20 mouse cellular contexts compared by ENCODE assay signal in the genomic region with DNA sequence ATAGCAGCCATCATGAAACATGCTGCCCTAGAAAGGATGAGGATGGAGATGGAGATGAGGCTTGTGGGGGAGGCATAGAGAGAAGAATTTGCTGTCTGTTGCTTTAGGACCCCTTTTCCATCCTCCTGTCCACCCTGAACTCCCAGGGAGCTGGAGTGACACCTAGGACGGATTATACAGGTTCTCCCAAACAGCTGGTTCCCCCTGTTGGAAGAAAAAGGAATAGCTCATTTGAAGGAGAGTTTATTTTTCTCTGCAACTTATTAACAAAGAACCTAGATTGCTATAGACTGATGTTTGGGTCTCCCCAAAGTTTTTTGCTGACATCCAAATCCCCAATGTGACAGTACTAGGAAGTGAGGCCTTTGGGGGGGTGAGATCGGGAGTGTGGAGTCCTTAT. TPM values are rescaled to one million over a fixed set of nuclear protein-coding genes. Genes with fewer than 3 reads are reported as not detected.
DNase-seq lines count a peak whose midpoint lies in the region; ATAC-seq and TF ChIP-seq lines count a peak whose summit lies in the region.
"Had no signal": no experiment of that assay in that cellular context is flagged by ENCODE, and none has a peak within 500 bp of the region (broad histone marks: within the 10 kb centered on the region; RNA-seq: fewer than 3 reads in every experiment).

No protein-coding gene starts in this region.

- no peak for DNase-seq in heart, adult 2 months
- DNase-seq in liver, adult 2 months (ENCODE audit: extremely low read depth, low read depth, low spot score): peak; percentile 59
- DNase-seq in liver (no peak), 416B (ENCODE audit: low read depth) (peak; percentile 39)
- no peak for DNase-seq in cerebellum, adult 9-11 months
- DNase-seq: adrenal gland, postnatal 36 days; B cell, adult 2 months; cerebellum, postnatal 14 days; gastrocnemius, postnatal 36 days; kidney, adult 8-10 months; lung, postnatal 14 days had no signal

- H3K9ac ChIP-seq in heart, adult 2 months (ENCODE audit: low read depth, low read length): no peak overlapping the region
- no peak overlapping the region for H3K9ac ChIP-seq in heart, embryonic 11.5 days (ENCODE audit: low read depth, low read length)
- H3K9ac ChIP-seq in liver, adult 2 months (ENCODE audit: low read depth, low read length): no peak overlapping the region
- H3K9ac ChIP-seq: embryonic facial prominence, embryonic 13.5 days; hindbrain, embryonic 12.5 days had no signal

- TF ChIP-seq POLR2A in heart, adult 2 months (IDR thresholded peaks at IDR 0.05; ENCODE audit: insufficient read depth, low read depth, low read length): no peak
- no peak for TF ChIP-seq POLR2A in liver, adult 2 months (IDR thresholded peaks at IDR 0.05; ENCODE audit: extremely low read depth, insufficient read depth, low read length)
- no peak for TF ChIP-seq POLR2A in bone marrow macrophage, adult 2 months (IDR thresholded peaks at IDR 0.05; ENCODE audit: borderline replicate concordance, low read depth, low read length)

- WGBS in heart, adult 2 months: 32% methylated on average over 2 of the region's 2 CpGs
- WGBS in heart, embryonic 11.5 days (ENCODE audit: insufficient replicate concordance): 25% methylated on average over 2 of the region's 2 CpGs
- 17% methylated on average over 2 of the region's 2 CpGs for WGBS in liver, adult 2 months

- no peaks in the 10 kb centered on the region for H3K9me3 ChIP-seq in heart, embryonic 11.5 days (replicated peaks; ENCODE audit: control insufficient read depth, low read length)
- H3K9me3 ChIP-seq: embryonic facial prominence, embryonic 13.5 days; forebrain, embryonic 10.5 days; hindbrain, embryonic 12.5 days had no signal

- H3K79me2 ChIP-seq in heart, adult 2 months (replicated peaks; ENCODE audit: control insufficient read depth, insufficient read depth, low read length): no peaks in the 10 kb centered on the region
- H3K79me2 ChIP-seq in liver, adult 2 months (ENCODE audit: control insufficient read depth, insufficient read depth, low read length): no peaks in the 10 kb centered on the region

- TF ChIP-seq CTCF in heart, adult 2 months (IDR thresholded peaks at IDR 0.05): peak; percentile 33
- peak; percentile 19; the same call in 1 of the 2 replicates for TF ChIP-seq CTCF in liver, adult 2 months (IDR thresholded peaks at IDR 0.05; ENCODE audit: low read depth, low read length)
- peak; percentile 19; the same call in 1 of the 2 replicates for TF ChIP-seq CTCF in bone marrow macrophage, adult 2 months (IDR thresholded peaks at IDR 0.05; ENCODE audit: low read depth, low read length)

- H3K27ac ChIP-seq in heart, adult 2 months: no peak overlapping the region
- no peak overlapping the region for H3K27ac ChIP-seq in heart, embryonic 11.5 days (ENCODE audit: low read depth, low read length)
- H3K27ac ChIP-seq in liver, adult 2 months (replicated peaks; ENCODE audit: insufficient read depth, low read depth, low read length): no peak overlapping the region
- H3K27ac ChIP-seq in bone marrow macrophage, adult 2 months (ENCODE audit: insufficient read depth, low read depth, low read length): no peak overlapping the region
- H3K27ac ChIP-seq: embryonic facial prominence, embryonic 13.5 days; forebrain, embryonic 10.5 days; hindbrain, embryonic 12.5 days had no signal

- H3K4me1 ChIP-seq in heart, adult 2 months (ENCODE audit: control insufficient read depth, insufficient read depth, low read length): peaks cover 4% of the 10 kb centered on the region
- H3K4me1 ChIP-seq in heart, embryonic 11.5 days (ENCODE audit: control insufficient read depth, insufficient read depth, low read length): peaks cover 5% of the 10 kb centered on the region
- 0 out of 2 replicates have a peak, but pooled peaks cover 2% of the 10 kb centered on the region for H3K4me1 ChIP-seq in liver, adult 2 months (ENCODE audit: control insufficient read depth, insufficient read depth, low read length)
- peaks cover 22% of the 10 kb centered on the region for H3K4me1 ChIP-seq in bone marrow macrophage, adult 2 months (ENCODE audit: control insufficient read depth, insufficient read depth, low read length)

- no peak for TF ChIP-seq EP300 in heart, adult 2 months (IDR thresholded peaks at IDR 0.05; ENCODE audit: insufficient read depth, low read depth, low read length)

- H3K4me2 ChIP-seq in heart, embryonic 11.5 days: no peak overlapping the region
- H3K4me2 ChIP-seq: embryonic facial prominence, embryonic 13.5 days; hindbrain, embryonic 12.5 days had no signal

- H3K36me3 ChIP-seq in heart, adult 2 months (ENCODE audit: control insufficient read depth, insufficient read depth, low read length): no peaks in the 10 kb centered on the region
- peaks cover 2% of the 10 kb centered on the region; the same call in 1 of the 2 replicates for H3K36me3 ChIP-seq in heart, embryonic 11.5 days (ENCODE audit: control insufficient read depth, insufficient read depth, low read length)
- H3K36me3 ChIP-seq in liver, adult 2 months (ENCODE audit: control insufficient read depth, insufficient read depth, low read length): no peaks in the 10 kb centered on the region

- no peak for ATAC-seq in heart, embryonic 11.5 days (replicated peaks; ENCODE audit: insufficient number of reproducible peaks, low FRiP score, low TSS enrichment)
- no peak for ATAC-seq in monocyte, adult 5-6 weeks (replicated peaks; ENCODE audit: insufficient number of reproducible peaks, low FRiP score, low TSS enrichment, poor library complexity, severe bottlenecking)
- ATAC-seq: activated CD4-positive, CD25-positive, alpha-beta regulatory T cell, adult 4 months had no signal

- intact Hi-C loops in heart, adult 2 months (cut with DNase I): no loop called here

- H3K27me3 ChIP-seq in heart, adult 2 months (ENCODE audit: control insufficient read depth, insufficient read depth, low read length): no peaks in the 10 kb centered on the region
- peaks cover 6% of the 10 kb centered on the region for H3K27me3 ChIP-seq in heart, embryonic 11.5 days (ENCODE audit: control insufficient read depth, insufficient read depth, low read length)
- no peaks in the 10 kb centered on the region for H3K27me3 ChIP-seq in liver, adult 2 months (ENCODE audit: control insufficient read depth, insufficient read depth, low read length)

- no peak overlapping the region for H3K4me3 ChIP-seq in heart, adult 2 months
- H3K4me3 ChIP-seq in heart, embryonic 11.5 days (ENCODE audit: low read depth, low read length): no peak overlapping the region
- H3K4me3 ChIP-seq in liver, adult 2 months (ENCODE audit: insufficient read depth, low read depth, low read length): no peak overlapping the region
- H3K4me3 ChIP-seq in bone marrow macrophage, adult 2 months (ENCODE audit: insufficient read depth, low read length): no peak overlapping the region
- H3K4me3 ChIP-seq: embryonic facial prominence, embryonic 13.5 days; forebrain, embryonic 10.5 days; hindbrain, embryonic 12.5 days had no signal

RNA-seq across cellular contexts. Expression of gene Bloc1s2, which starts 2.1 kb away (rescaled TPM):
- 10 to 100 TPM; 14.7 to 16.6 TPM for total RNA-seq in heart, adult 2 months (2021)
- polyA plus RNA-seq in heart, adult 2 months (2012; rRNA removed): 15.1 and 19.1 TPM in 2 replicates
- 65.5 and 76.0 TPM in 2 replicates for polyA plus RNA-seq in heart, embryonic 11.5 days (2014; fragmentation: Nextera tagmentation; extraction: Ambion mirVana)
- total RNA-seq in liver, adult 2 months (2014; rRNA removed): 16.6 and 17.9 TPM in 2 replicates
- 25.4 and 26.2 TPM in 2 replicates for polyA plus RNA-seq in liver, adult 2 months (2012; rRNA removed)
- 55.9 and 58.7 TPM in 2 replicates for polyA plus RNA-seq in bone marrow macrophage, adult 2 months (2012; ENCODE audit: insufficient read depth, insufficient read length, missing spikeins)
- total RNA-seq in monocyte, adult 5-6 weeks (2017): 80.6 to 110 TPM (median 103 TPM) in 3 replicates

RNA-seq across cellular contexts. Expression of gene Cwf19l1, which starts 12.7 kb away (rescaled TPM):
- 1 to 10 TPM; 8.0 to 9.5 TPM for total RNA-seq in heart, adult 2 months (2021)
- polyA plus RNA-seq in heart, adult 2 months (2012; rRNA removed): 5.5 and 8.6 TPM in 2 replicates
- 22.4 and 26.1 TPM in 2 replicates for polyA plus RNA-seq in heart, embryonic 11.5 days (2014; fragmentation: Nextera tagmentation; extraction: Ambion mirVana)
- 12.4 and 14.1 TPM in 2 replicates for total RNA-seq in liver, adult 2 months (2014; rRNA removed)
- 10.8 and 12.0 TPM in 2 replicates for polyA plus RNA-seq in liver, adult 2 months (2012; rRNA removed)
- polyA plus RNA-seq in bone marrow macrophage, adult 2 months (2012; ENCODE audit: insufficient read depth, insufficient read length, missing spikeins): 18.5 and 19.2 TPM in 2 replicates
- total RNA-seq in monocyte, adult 5-6 weeks (2017): 9.8 to 16.1 TPM (median 13.7 TPM) in 3 replicates

RNA-seq across cellular contexts. Expression of gene Chuk, which starts 41.1 kb away (rescaled TPM):
- total RNA-seq in heart, adult 2 months (2021): 10 to 100 TPM; 31.2 to 32.5 TPM
- 13.9 and 28.9 TPM in 2 replicates for polyA plus RNA-seq in heart, adult 2 months (2012; rRNA removed)
- polyA plus RNA-seq in heart, embryonic 11.5 days (2014; fragmentation: Nextera tagmentation; extraction: Ambion mirVana): 31.8 and 38.9 TPM in 2 replicates
- total RNA-seq in liver, adult 2 months (2014; rRNA removed): 104 and 129 TPM in 2 replicates
- 28.7 and 34.7 TPM in 2 replicates for polyA plus RNA-seq in liver, adult 2 months (2012; rRNA removed)
- 44.4 and 47.2 TPM in 2 replicates for polyA plus RNA-seq in bone marrow macrophage, adult 2 months (2012; ENCODE audit: insufficient read depth, insufficient read length, missing spikeins)
- total RNA-seq in monocyte, adult 5-6 weeks (2017): 156 to 180 TPM (median 161 TPM) in 3 replicates

RNA-seq across cellular contexts. Expression of gene Pkd2l1, which starts 43.9 kb away (rescaled TPM):
- total RNA-seq in heart, adult 2 months (2021): not detected
- polyA plus RNA-seq in heart, adult 2 months (2012; rRNA removed): not detected in 2 replicates
- polyA plus RNA-seq in heart, embryonic 11.5 days (2014; fragmentation: Nextera tagmentation; extraction: Ambion mirVana): not detected in 2 replicates
- total RNA-seq in liver, adult 2 months (2014; rRNA removed): not detected in 2 replicates
- not detected in 2 replicates for polyA plus RNA-seq in liver, adult 2 months (2012; rRNA removed)
- polyA plus RNA-seq in bone marrow macrophage, adult 2 months (2012; ENCODE audit: insufficient read depth, insufficient read length, missing spikeins): not detected in 2 replicates
- total RNA-seq in monocyte, adult 5-6 weeks (2017): not detected in 3 replicates
- total RNA-seq: adrenal gland, postnatal 36 days; gastrocnemius, postnatal 36 days; neutrophil, adult 5-6 weeks had no signal
- polyA plus RNA-seq: embryonic facial prominence, embryonic 13.5 days; heart, embryonic 14.5 days had no signal

RNA-seq across cellular contexts. Expression of gene Scd3, which starts 54.7 kb away (rescaled TPM):
- under 1 TPM in 1 of 2 experiments, not detected in 1; 0.13 TPM for total RNA-seq in heart, adult 2 months (2021)
- 0.37 TPM in 1 of 2 replicates, not detected in the other for polyA plus RNA-seq in heart, adult 2 months (2012; rRNA removed)
- 0.21 TPM in 1 of 2 replicates, not detected in the other for polyA plus RNA-seq in heart, embryonic 11.5 days (2014; fragmentation: Nextera tagmentation; extraction: Ambion mirVana)
- 0.20 TPM in 1 of 2 replicates, not detected in the other for total RNA-seq in liver, adult 2 months (2014; rRNA removed)
- polyA plus RNA-seq in liver, adult 2 months (2012; rRNA removed): 0.02 TPM in 1 of 2 replicates, not detected in the other
- polyA plus RNA-seq in bone marrow macrophage, adult 2 months (2012; ENCODE audit: insufficient read depth, insufficient read length, missing spikeins): not detected in 2 replicates
- not detected in 3 replicates for total RNA-seq in monocyte, adult 5-6 weeks (2017)
- total RNA-seq: gastrocnemius, postnatal 36 days; neutrophil, adult 5-6 weeks had no signal
- polyA plus RNA-seq: activated CD4-positive, CD25-positive, alpha-beta regulatory T cell, adult 4 months had no signal

Comparison
In these comparisons a context has a peak if more than half of its experiments do, and no peak if none do; other contexts are left out.
1. DNase-seq: peak in liver, adult 2 months (single experiment) and 416B (single experiment); none in heart, adult 2 months (0 of 2), liver (single experiment) and cerebellum, adult 9-11 months (single experiment).
2. Peak in every context shown above with its lines, with median percentiles within 50 percentile points of each other: CTCF ChIP-seq.